8 mouse cellular contexts compared by ENCODE assay signal in genomic region chr2:25372644-25373391, GRCm38 (mm10). TPM values are rescaled to one million over a fixed set of nuclear protein-coding genes. Genes with fewer than 3 reads are reported as not detected.
DNase-seq lines count a peak whose midpoint lies in the region; ATAC-seq and TF ChIP-seq lines count a peak whose summit lies in the region.

No protein-coding gene starts in this region.

- no peak for TF ChIP-seq CTCF in G1E (IDR thresholded peaks at IDR 0.05; ENCODE audit: low read depth, low read length)

- ATAC-seq in G1E (ENCODE audit: extremely low read depth, insufficient number of reproducible peaks, low FRiP score, poor library complexity, severe bottlenecking): no peak
- peak; percentile 6; the same call in 1 of the 2 replicates for ATAC-seq in hindbrain, embryonic 11.5 days (ENCODE audit: low FRiP score)
- ATAC-seq in megakaryocyte progenitor cell, adult 5-6 weeks (replicated peaks; ENCODE audit: poor library complexity): 0 out of 2 replicates have a peak, but pooled peaks have one; percentile 9

- intact Hi-C loops in heart, postnatal 14 days (cut with DNase I): no loop called here

- peaks cover 80% of the 10 kb centered on the region for H3K4me1 ChIP-seq in G1E (ENCODE audit: insufficient read depth, low read depth, low read length)
- H3K4me1 ChIP-seq in hindbrain, embryonic 11.5 days (replicated peaks; ENCODE audit: control insufficient read depth, insufficient read depth, low read length): peaks cover 6% of the 10 kb centered on the region

- peak; percentile 89 for DNase-seq in heart, adult 11 months
- no peak for DNase-seq in heart, postnatal 14 days
- DNase-seq in G1E (ENCODE audit: low spot score): peak; percentile 47
- no peak for DNase-seq in hindbrain, embryonic 11.5 days (ENCODE audit: low spot score)
- no peak for DNase-seq in adrenal gland, adult 2 months
- no peak for DNase-seq in right cerebral cortex, adult 2 months (ENCODE audit: low spot score in 2 of 2)
- no peak for DNase-seq in layer of hippocampus, postnatal 25 days (ENCODE audit: extremely low spot score in 1 of 2, low spot score in 1 of 2)

- WGBS in hindbrain, embryonic 11.5 days: 3% methylated on average over 41 of the region's 42 CpGs

- H3K27ac ChIP-seq in hindbrain, embryonic 11.5 days (ENCODE audit: low read depth, low read length): peak overlapping the region; percentile 47; the same call in 1 of the 2 replicates

- peak overlapping the region; percentile 62 for H3K9ac ChIP-seq in hindbrain, embryonic 11.5 days (ENCODE audit: low read depth, low read length)

- peaks cover 47% of the 10 kb centered on the region for H3K36me3 ChIP-seq in G1E (replicated peaks)
- H3K36me3 ChIP-seq in hindbrain, embryonic 11.5 days (ENCODE audit: control insufficient read depth, insufficient read depth, low read length): no peaks in the 10 kb centered on the region

- H3K27me3 ChIP-seq in G1E (ENCODE audit: insufficient read depth, low read length): no peaks in the 10 kb centered on the region
- no peaks in the 10 kb centered on the region for H3K27me3 ChIP-seq in hindbrain, embryonic 11.5 days (ENCODE audit: control insufficient read depth, insufficient read depth, low read length)

- peak overlapping the region; percentile 98 for H3K4me2 ChIP-seq in hindbrain, embryonic 11.5 days (replicated peaks; ENCODE audit: low read depth, low read length)

- H3K9me3 ChIP-seq in G1E (replicated peaks): no peaks in the 10 kb centered on the region
- H3K9me3 ChIP-seq in hindbrain, embryonic 11.5 days (ENCODE audit: control insufficient read depth, low read length): no peaks in the 10 kb centered on the region

- peak overlapping the region; percentile 99 for H3K4me3 ChIP-seq in G1E (ENCODE audit: low read depth, low read length)
- H3K4me3 ChIP-seq in hindbrain, embryonic 11.5 days (ENCODE audit: low read depth, low read length): peak overlapping the region; percentile 85

RNA-seq across cellular contexts. Expression of gene Sapcd2, which starts 0.7 kb away (rescaled TPM):
- 1 to 10 TPM in 1 of 2 experiments, under 1 TPM in 1; 0.88 to 1.5 TPM for total RNA-seq in heart, postnatal 14 days (2021)
- total RNA-seq in G1E (2014; fragmentation: Nextera tagmentation): 9.9 and 14.4 TPM in 2 replicates
- total RNA-seq in G1E (2017): 20.6 and 28.1 TPM in 2 replicates
- polyA plus RNA-seq in G1E (2012): 108 and 129 TPM in 2 replicates
- polyA plus RNA-seq in hindbrain, embryonic 11.5 days (2014; fragmentation: Nextera tagmentation; extraction: Ambion mirVana): 41.0 and 45.2 TPM in 2 replicates
- total RNA-seq in megakaryocyte progenitor cell, adult 5-6 weeks (2015): 6.0 and 10.8 TPM in 2 replicates
- 5.8 and 6.7 TPM in 2 replicates for total RNA-seq in megakaryocyte progenitor cell, adult 5-6 weeks (2017)
- total RNA-seq in adrenal gland, adult 2 months (2021): under 1 TPM in 1 of 2 experiments, not detected in 1; 0.23 TPM
- polyA plus RNA-seq in adrenal gland, adult 2 months (2012; rRNA removed): 3.9 and 4.4 TPM in 2 replicates
- 1 to 10 TPM; 5.8 to 6.0 TPM for total RNA-seq in layer of hippocampus, postnatal 25 days (2021)

RNA-seq across cellular contexts. Expression of gene Uap1l1, which starts 7.3 kb away (rescaled TPM):
- total RNA-seq in heart, postnatal 14 days (2021): 1 to 10 TPM; 4.5 to 6.0 TPM
- total RNA-seq in G1E (2014; fragmentation: Nextera tagmentation) (51.2 and 53.9 TPM in 2 replicates), G1E (2017) (56.4 and 118 TPM in 2 replicates)
- 21.0 and 22.8 TPM in 2 replicates for polyA plus RNA-seq in G1E (2012)
- polyA plus RNA-seq in hindbrain, embryonic 11.5 days (2014; fragmentation: Nextera tagmentation; extraction: Ambion mirVana): 4.1 and 6.5 TPM in 2 replicates
- total RNA-seq in megakaryocyte progenitor cell, adult 5-6 weeks (2015): 42.2 and 60.4 TPM in 2 replicates
- 13.6 and 14.5 TPM in 2 replicates for total RNA-seq in megakaryocyte progenitor cell, adult 5-6 weeks (2017)
- 10 to 100 TPM; 15.0 to 22.7 TPM for total RNA-seq in adrenal gland, adult 2 months (2021)
- 28.4 and 41.5 TPM in 2 replicates for polyA plus RNA-seq in adrenal gland, adult 2 months (2012; rRNA removed)
- 10 to 100 TPM; 14.2 to 14.3 TPM for total RNA-seq in layer of hippocampus, postnatal 25 days (2021)

RNA-seq across cellular contexts. Expression of gene Dpp7, which starts 16.7 kb away (rescaled TPM):
- total RNA-seq in heart, postnatal 14 days (2021): 1 to 10 TPM; 2.7 to 3.9 TPM
- total RNA-seq in G1E (2014; fragmentation: Nextera tagmentation) (5.5 and 8.6 TPM in 2 replicates), G1E (2017) (71.4 and 95.5 TPM in 2 replicates)
- polyA plus RNA-seq in G1E (2012): 4.5 and 7.7 TPM in 2 replicates
- polyA plus RNA-seq in hindbrain, embryonic 11.5 days (2014; fragmentation: Nextera tagmentation; extraction: Ambion mirVana): 13.4 and 21.3 TPM in 2 replicates
- total RNA-seq in megakaryocyte progenitor cell, adult 5-6 weeks (2015): 15.8 and 16.3 TPM in 2 replicates
- total RNA-seq in megakaryocyte progenitor cell, adult 5-6 weeks (2017): 19.1 and 32.9 TPM in 2 replicates
- 10 to 100 TPM; 34.2 to 38.5 TPM for total RNA-seq in adrenal gland, adult 2 months (2021)
- 47.1 and 55.0 TPM in 2 replicates for polyA plus RNA-seq in adrenal gland, adult 2 months (2012; rRNA removed)
- total RNA-seq in layer of hippocampus, postnatal 25 days (2021): 10 to 100 TPM; 30.7 to 31.7 TPM

RNA-seq across cellular contexts. Expression of gene Entpd2, which starts 22.9 kb away (rescaled TPM):
- 10 to 100 TPM; 16.1 to 17.0 TPM for total RNA-seq in heart, postnatal 14 days (2021)
- total RNA-seq in G1E (2014; fragmentation: Nextera tagmentation) (not detected in 2 replicates), G1E (2017) (not detected in 2 replicates)
- 0.03 TPM in 1 of 2 replicates, not detected in the other for polyA plus RNA-seq in G1E (2012)
- polyA plus RNA-seq in hindbrain, embryonic 11.5 days (2014; fragmentation: Nextera tagmentation; extraction: Ambion mirVana): 0.21 TPM in 1 of 2 replicates, not detected in the other
- not detected in 2 replicates for total RNA-seq in megakaryocyte progenitor cell, adult 5-6 weeks (2015)
- not detected in 2 replicates for total RNA-seq in megakaryocyte progenitor cell, adult 5-6 weeks (2017)
- 1 to 10 TPM; 3.7 to 7.2 TPM for total RNA-seq in adrenal gland, adult 2 months (2021)
- polyA plus RNA-seq in adrenal gland, adult 2 months (2012; rRNA removed): 21.1 and 24.7 TPM in 2 replicates
- total RNA-seq in layer of hippocampus, postnatal 25 days (2021): 10 to 100 TPM; 15.3 to 18.0 TPM

RNA-seq across cellular contexts. Expression of gene Npdc1, which starts 26.3 kb away (rescaled TPM):
- 10 to 100 TPM; 33.8 to 37.1 TPM for total RNA-seq in heart, postnatal 14 days (2021)
- not detected in 2 replicates for total RNA-seq in G1E (2014; fragmentation: Nextera tagmentation)
- total RNA-seq in G1E (2017): 0.22 and 0.64 TPM in 2 replicates
- polyA plus RNA-seq in G1E (2012): not detected in 2 replicates
- 123 and 151 TPM in 2 replicates for polyA plus RNA-seq in hindbrain, embryonic 11.5 days (2014; fragmentation: Nextera tagmentation; extraction: Ambion mirVana)
- total RNA-seq in megakaryocyte progenitor cell, adult 5-6 weeks (2015): 1.5 TPM in 1 of 2 replicates, not detected in the other
- total RNA-seq in megakaryocyte progenitor cell, adult 5-6 weeks (2017): 0.27 TPM in 1 of 2 replicates, not detected in the other
- total RNA-seq in adrenal gland, adult 2 months (2021): 100 to 1,000 TPM; 128 to 145 TPM
- polyA plus RNA-seq in adrenal gland, adult 2 months (2012; rRNA removed): 685 and 775 TPM in 2 replicates
- total RNA-seq in layer of hippocampus, postnatal 25 days (2021): 100 to 1,000 TPM; 427 to 450 TPM

Comparison
In these comparisons a context has a peak if more than half of its experiments do, and no peak if none do; other contexts are left out.
1. DNase-seq: peak in heart, adult 11 months (single experiment) and G1E (single experiment); none in heart, postnatal 14 days (0 of 2), hindbrain, embryonic 11.5 days (single experiment), adrenal gland, adult 2 months (single experiment), right cerebral cortex, adult 2 months (0 of 2) and layer of hippocampus, postnatal 25 days (0 of 2).